Mouse (Mus musculus): ENCODE data around the gene Six5.

- TF ChIP-seq CTCF (conservative IDR thresholded peaks at IDR 0.05; ENCODE audit: low read length) (no peak), NANOG (IDR thresholded peaks at IDR 0.05; ENCODE audit: borderline replicate concordance, low read length) (no peak)
Measured at GRCm38 (mm10) chr7:19147497-19148045, 53.2 kb downstream of the Six5 start.

Data from E14TG2a.4 (cell line).